Mouse (Mus musculus): ENCODE measurements around the gene Mynn. TPM values are rescaled to one million over a fixed set of nuclear protein-coding genes. Genes with fewer than 3 reads are reported as not detected.
"Not testable (repeated sequence)": the region's sequence is repeated elsewhere in the genome, so short reads cannot be mapped to it uniquely, and the experiment has no call there.

Mynn gene
- 1 to 10 TPM; 9.0 to 9.3 TPM for total RNA-seq (2021)
- long read RNA-seq, experiment 1, full-length matches to known transcripts = 2 of 3 reads
- long read RNA-seq, experiment 1, partial matches to known transcripts = 0 of 3 reads
- long read RNA-seq, experiment 1, other reads (novel, unspliced or antisense) = 1 of 3 reads
- long read RNA-seq, experiment 2, full-length matches to known transcripts = 5 of 6 reads
- long read RNA-seq, experiment 2, partial matches to known transcripts = 1 of 6 reads
- long read RNA-seq, experiment 2, other reads (novel, unspliced or antisense) = 0 of 6 reads

DNA sequence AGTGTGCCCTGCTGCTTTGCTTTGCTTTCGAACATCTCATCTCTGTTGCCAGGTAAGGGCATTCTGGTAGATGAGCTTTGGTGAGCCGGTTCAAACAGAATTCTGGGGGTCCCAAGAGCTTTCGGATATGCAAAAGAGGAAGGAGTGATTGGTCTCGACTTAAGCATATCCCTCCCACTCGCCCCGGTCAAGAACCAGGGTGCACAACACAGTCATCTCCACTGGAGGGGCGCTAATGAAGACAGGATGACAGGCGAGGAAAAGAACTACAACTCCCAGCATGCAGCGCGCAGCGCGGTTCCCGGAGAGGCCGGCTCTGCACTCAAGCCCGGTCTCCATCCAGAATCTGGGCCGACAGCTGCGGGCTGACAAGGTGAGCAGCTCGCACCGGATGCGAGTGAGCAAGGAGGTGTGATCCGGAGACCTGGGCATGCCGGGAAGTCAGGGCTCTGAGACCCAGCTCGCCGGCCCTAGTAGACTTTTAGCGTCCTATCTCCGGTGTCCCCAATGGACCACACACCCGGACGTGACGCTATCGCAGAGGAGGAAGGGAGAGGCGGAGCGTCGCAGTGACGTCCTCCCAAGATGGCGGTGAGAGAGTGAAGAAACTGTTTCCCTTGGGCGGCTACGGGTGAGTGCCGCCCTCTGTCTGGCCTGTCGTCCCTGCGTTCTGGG is at the start of gene Mynn:
Mynn (plus strand) TSS at position 1 of the 675 bp plus-strand sequence.
- peak; percentile 95 for DNase-seq

DNA sequence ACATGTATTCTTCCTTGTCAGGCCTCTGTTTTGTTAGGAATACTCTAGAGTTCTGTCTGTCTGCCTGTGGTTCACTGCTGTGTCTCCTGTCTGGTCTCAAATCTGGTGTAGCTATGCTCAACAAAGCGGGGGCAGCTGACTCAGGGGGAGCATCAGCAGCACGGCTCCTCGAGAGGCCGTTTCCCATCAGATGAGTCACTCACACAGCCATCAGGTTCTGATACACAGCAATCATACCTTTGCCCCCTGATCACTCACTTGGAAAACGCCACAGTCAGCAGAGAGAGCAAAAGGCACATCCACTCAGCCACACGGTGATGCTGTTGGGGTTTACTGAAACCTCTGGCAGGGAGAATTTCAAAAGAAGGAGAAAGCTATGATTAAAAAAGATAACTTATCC is 48.1 kb upstream of the Mynn start:
- DNase-seq = no peak

DNA sequence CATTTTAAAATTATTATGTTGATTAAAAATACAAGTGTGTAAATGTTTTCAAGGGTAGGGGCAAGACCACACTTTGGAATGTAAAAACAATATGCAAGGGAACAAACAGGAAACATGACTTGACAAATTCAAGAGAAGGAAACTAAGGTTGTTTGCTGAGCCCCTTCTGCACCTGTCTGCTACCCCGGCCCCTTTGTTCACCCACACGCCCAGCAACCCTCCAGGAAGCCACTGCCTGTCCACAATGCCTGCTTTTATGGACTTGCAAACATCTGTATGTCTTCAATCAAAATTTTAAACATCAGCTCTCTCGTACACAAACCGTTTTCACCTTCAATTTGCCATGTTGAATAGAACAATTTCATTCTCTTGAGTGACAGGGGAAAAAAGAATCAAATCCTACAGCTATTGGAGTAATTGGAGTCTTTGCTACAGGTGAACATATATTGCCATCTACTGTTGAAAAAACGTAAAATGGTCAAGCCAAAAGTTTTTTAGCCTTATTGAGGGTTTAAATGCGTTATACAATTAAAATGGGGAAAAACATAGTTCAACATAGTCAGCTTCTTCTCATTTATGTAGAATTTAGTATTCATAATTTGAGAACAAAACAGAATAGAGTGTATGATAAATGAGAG is 41.1 kb upstream of the Mynn start:
- DNase-seq = no peak

DNA sequence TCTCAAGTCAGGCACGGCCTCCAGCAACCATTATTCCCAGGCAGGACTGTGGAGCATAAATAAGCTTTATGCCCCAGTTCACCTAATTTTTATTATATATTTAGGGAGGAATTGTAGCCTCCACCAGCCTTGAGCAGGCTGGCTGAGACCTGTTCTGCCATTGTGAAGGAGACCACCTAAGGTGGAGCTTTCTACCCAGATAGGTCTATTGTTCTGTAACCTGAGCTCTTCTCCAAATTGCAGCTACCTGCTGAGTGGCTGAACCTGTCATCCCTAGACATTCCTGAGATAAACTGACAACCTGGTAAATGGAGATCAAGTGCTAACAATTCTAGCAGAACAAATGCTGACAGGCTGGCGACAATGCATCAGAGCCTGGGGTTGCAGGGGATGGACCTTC is 35.5 kb upstream of the Mynn start:
- DNase-seq = not testable (repeated sequence)

DNA sequence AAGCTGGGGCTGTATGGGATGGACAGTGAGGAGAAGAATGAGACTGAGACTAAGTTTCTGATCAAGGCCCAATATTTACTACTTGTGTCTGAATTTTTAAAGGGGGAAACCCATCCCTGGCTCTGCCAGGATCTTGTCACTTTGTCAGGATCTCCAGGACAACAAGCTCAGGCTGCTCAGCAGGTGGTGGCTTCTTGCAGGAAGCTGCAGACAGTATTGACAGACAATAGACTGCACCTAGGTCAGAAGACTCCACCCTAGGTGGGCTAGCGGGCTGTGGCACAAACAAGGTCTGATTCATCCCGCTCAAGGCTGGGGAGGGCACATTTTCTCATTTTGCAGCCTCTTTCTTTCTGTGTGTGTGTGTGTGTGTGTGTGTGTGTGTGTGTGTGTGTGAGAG is 28.3 kb upstream of the Mynn start:
- no peak for DNase-seq

DNA sequence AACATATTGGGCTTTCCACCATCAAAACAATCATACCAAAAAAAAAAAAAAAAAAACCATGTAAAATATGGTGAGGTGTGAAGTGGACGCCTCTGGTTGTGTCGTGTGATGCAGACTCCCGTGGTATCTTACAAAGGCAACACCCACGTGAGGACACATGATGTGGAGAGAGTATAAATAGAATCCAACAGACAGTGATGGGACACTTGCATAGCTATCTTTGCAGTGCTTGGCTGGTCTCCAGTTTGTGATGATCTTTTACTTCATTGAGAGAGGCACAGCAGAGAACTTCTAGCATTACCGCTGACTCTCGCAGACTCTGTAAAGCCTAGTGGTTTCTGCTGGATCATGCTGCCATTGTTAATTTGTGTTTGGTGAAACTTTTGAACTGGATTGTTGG is 13.0 kb upstream of the Mynn start:
- DNase-seq = no peak

DNA sequence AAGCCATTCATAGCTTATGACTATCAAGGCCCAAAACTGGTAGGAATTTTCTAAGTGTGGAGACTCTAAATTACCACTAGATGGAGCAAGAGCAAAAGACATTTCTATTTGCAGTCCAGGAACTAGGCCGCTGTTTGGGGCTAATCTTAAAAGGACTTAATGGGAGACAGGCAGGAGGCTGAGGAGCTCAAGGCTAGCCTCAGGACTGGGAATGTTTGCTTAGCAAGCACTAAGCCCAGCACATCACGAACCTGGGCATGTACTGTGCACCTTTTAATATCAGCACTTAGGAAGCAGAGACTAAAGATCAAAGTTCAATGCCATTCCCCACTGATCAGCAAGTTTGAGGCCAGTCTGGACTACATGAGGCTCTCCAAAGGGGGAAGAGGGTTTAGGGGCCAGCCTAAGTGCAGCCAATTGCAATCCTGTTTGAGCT is 9.4 kb upstream of the Mynn start:
- no peak for DNase-seq

DNA sequence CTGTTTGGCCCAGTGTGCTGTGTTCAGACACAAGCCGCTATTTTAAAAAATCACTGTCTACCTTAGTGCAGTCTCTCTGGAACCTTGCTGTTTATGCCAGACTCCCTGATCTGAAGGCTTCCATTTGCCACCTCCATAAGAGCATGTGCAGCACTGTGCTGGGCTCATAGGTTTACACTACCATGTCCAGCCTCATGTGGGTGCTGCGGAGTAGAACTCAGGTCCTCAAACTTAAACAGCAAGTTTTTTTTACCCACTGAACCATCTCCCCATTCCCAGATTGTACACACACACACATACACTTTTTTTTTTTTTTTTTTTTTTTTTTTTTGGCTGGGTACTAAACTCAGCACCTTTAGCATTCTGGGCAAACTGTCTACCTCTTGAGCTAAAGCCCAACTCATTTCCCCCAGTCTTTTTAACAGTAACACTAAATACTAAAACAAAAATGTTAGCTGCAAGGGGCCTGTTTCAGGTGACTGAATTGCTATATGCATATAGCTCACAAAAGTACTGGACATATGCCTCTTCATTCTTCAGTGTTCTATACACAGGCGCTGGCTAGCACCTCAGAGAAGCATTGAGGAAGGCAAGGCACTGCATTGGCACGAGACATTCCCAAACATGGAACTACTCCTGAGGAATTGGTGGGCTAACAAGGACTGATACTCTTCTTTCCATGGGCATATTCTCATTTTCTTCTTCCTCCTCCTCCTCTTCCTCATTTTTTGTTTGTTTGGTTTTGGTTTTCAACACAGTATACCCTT is 8.0 kb upstream of the Mynn start:
- no peak for DNase-seq

DNA sequence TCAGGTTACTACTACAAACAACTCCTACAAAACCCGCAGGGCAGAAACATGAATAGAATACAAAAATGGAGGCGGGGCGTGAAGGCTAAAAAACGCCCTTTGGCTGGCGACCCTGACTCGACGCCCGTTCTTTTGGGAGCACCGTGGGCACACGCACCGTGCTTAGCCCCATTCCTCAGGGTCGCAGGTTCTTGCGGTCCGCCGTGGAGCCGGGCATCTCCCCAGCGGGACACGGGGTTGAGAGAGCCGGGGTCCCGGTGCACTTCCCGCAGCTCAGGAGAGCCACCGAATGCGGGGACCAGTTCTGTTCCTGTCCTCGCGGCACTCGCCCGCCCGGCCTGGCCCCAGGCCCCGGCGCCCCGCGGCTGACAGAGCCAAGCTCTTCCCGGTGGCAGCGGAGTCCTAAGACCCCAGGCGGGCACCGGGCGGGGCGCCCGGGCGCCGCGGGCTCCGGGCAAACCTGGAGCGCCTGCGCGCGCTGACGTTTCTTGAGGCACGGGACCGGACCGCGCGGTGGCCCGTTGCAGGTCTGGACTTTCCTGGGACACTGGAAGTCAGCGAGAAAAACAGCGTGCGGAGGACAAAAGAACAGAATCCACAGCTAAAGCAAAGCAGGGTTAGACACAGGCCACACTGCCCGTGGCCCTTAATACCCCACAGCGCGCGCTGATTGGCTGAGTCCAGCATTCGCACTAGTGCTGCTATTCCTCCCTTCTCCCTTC is 6.6 kb upstream of the Mynn start:
- peak; percentile 32 for DNase-seq

DNA sequence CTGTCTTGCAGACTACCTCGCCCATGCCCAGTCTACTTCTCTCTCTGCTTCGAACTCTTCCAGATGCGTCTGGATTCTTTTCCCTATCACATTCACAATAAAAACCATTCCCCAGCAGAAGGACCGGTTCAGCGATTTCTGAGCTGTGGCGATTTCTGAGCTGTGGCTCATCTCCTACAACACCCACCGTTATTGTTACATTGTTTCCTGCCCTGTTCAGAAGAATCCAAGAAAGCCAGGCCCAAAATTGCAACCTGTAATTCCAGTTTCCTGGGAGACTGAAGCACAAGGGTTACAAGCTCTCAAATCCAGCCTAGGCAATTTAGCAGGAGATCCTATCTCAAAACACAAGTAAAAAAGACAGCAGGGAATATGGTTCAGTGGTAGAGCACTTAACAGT is 4.6 kb upstream of the Mynn start:
- no peak for DNase-seq

DNA sequence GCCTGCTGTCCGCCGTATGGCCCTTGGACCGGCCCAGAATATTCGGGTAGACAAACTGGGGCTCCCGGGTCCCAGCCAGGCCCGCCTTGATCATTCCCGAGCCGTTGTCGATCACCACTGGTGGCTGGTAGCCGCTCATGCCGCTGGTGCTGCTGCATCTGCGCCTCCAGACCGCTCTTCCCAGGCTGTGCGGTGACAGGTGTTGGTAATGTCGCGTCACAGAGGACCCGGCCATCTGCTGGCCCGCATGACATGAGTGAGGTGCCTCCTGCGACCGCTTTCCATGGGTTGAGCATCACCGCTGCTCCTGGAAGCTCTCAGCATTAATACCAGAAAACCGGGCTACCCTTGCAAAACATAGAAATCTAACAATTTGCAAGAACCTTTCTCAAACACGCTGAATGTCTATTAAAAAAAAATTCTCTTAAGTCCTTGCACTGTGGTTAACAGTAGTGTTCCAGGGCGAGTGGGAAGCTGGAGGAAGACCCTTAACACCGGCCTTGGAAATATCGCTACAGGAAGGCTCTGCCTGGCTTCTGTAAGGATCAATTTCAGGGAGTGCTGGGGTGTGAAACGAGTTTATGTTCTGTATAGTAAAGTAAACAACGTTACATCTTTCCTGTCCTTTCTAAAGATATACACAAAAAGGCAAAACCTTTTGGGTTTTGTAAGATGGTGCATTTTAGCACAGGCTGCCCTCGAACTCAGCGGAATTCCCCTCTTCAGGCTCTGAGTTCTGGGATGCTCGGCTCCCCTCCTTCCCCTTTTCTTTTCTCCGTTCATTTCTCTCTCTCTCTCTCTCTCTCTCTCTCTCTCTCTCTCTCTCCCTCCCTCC is 1.9 kb upstream of the Mynn start, which contains the start of gene Actrt3:
Actrt3 (minus strand) TSS at position 229 of the 835 bp plus-strand sequence.
- peak; percentile 11 for DNase-seq

DNA sequence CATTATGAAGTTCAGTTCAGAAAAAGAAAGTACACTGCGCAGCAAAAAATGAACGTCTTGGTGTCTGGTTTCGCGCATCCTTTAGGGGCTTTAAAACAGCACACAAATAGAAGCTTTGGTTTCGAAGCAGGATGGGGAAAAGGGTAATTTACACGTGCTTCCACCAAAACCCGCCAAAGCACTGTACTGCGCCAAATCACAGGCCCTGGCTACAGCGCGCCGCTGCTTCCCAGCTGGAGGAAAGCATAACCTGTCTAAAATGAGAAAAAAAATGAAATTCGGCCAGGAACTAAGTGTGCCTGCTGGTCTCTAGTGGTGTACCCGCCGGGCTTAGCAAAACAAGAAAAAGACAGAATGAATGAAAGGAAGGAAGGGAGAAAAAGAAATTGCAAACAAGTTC is 1.1 kb upstream of the Mynn start:
- no peak for DNase-seq

DNA sequence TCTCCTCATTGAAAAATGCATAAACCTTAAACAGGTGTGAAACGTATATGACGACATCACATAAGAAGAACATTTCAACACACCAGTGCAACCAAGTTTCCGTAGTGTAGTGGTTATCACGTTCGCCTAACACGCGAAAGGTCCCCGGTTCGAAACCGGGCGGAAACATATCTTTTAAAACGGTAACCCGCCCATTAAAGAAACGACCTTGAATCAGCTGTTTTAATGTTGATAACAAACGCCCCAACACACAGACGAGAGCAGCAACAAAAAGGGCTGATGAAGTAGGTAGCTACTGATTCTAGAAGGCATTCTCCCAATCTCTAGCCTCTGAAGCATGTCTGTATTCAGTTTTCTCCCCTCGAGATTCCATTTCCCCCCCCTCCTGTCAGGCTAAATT is 690 bp upstream of the Mynn start:
- peak; percentile 71 for DNase-seq

DNA sequence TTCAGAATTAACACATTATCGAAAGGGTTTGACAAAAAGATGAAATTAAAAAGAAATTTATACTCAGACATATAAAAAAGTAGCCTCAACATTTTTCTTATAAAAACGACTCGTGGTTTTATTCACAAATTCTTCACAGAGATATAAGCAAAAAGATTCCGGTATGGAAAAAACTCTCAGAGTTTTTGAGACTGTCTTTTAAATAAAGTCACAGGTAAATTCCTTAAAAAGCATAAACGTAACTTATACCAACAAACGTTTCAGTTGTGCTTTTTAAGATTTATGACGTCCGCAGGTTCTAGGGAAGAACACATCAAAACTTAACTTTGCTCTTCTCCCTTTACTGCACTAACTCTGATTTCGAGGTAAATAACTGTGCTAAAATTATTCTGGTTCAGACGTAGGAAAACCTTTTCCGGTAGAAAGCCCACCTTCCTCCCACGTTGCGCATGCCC is 228 bp upstream of the Mynn start:
- DNase-seq = no peak

DNA sequence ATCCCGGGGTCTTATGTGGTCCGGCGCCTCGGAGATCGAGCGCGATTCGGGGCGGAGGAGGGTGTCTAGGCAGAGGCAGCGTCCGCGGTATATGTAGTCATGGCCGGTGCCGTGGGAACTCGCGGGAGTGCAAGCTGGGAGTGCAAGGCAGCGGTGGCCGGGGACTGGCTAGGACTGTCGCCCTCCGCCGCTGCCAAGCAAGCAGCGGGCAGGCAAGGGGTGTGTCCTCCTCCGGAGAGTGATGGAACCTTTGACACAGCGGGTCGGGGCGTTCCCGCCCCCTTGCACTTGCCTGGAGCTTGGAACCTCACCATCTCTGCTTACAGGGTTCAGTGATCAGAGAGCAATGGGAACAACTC is 854 bp downstream of the Mynn start:
- DNase-seq = no peak

DNA sequence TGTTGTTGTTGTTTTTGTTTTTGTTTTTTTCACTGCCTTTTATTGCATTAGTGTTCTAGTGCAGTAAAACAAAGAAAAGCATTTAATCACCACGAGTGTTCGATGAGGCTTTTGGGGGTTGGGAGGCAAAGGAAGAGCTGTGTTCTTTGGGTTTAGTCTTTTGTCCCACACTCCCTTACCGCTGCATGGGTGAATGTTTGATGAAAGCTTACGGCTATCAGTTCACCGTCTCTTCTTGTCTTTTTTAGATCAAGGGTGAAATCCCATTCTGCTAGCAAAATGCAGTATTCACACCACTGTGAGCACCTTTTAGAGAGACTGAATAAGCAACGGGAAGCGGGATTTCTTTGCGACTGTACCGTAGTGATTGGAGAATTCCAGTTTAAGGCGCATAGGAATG is 1.4 kb downstream of the Mynn start:
- DNase-seq = no peak

DNA sequence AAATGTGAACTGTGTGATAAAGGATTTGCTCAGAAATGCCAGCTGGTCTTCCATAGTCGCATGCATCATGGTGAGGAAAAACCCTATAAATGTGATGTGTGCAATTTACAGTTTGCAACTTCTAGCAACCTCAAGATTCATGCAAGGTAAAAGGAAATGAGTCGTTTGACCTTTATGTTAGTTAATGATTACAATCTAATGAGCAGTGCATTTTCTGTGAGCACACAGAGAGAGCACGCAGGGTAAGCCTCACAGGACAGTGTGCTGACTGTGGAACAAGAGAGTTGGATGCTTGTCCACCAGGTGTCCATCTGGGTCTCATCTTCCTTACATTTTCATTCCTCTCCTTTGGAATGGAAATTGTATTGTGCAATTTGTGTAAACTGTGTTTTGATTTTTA is 7.1 kb downstream of the Mynn start:
- no peak for DNase-seq

DNA sequence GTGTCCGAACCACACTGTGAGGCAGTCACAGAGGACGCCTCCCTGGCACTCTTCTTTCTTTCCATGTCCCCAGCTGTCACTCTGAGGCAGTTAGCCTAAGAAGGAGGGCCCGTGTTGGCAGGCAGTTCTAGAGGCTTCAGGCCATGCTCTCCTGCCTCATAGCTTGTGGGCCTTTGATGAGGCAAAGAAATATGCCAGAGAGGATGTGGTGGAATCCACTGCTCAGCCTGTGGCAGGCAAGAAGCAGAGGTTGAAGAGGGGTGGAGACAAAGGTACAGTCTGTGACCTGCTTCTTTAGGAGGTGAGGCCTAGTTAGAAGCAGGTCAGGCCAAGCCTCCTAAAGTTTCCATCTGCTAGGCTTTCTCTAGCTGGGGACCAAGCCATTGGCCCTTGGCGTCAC is 9.1 kb downstream of the Mynn start:
- DNase-seq = no peak

DNA sequence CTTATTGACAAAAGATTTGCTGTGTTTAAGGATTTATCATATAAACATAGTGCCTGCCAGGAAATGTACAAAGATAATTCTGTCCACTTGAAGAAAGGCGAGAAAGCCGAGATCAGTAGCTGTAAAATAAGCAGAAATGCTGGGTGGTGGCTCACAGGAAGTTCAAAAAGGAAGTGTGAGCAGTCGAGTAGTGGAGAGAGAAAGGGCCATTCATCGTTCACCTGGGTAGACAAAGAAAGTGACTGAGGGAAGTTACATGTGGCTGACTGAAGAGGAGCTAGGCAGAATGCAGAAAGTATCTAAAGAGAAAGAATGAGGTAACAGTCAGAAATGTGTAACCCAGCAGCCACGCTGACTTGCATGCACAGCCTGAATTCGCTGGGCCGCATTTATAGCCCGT is 18.3 kb downstream of the Mynn start:
- DNase-seq = no peak

DNA sequence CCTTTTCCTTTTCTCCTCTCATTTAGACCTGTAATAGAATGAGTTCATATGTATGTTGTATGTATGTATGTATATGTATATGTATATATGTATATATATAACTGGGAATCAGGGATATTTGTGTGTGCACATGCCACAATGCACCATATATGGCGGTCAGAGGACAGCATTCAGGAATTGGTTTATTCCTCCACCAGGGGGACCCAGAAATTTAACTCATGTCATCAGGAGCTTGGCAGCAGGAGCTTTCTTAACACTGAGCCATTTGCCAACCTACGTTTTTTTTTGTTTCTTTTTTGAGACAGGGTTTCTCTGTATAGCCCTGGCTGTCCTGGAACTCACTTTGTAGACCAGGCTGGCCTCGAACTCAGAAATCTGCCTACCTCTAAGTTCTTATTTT is 31.8 kb downstream of the Mynn start:
- no peak for DNase-seq

DNA sequence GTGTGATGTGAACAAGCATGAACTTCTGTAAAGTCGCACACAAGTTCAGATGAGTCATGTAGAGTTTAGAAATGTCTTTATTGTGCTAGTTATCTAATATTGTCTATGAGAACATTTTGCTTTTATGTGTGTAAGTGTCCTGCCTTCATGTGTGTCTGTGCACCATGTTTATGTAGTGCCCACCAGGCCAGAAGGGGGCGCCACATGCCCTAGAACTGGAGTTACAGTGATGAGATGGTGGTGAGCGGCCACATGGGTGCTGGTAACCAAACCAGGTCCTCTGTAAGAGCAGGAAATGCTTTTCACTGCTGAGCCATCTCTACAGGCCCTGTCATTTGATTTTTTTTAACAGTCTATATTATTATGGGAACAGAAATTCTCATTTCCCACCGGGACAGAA is 33.8 kb downstream of the Mynn start:
- DNase-seq = no peak
